Mouse (Mus musculus): Measurements from ENCODE around the gene Fam83e.

Gene Fam83e

DNA sequence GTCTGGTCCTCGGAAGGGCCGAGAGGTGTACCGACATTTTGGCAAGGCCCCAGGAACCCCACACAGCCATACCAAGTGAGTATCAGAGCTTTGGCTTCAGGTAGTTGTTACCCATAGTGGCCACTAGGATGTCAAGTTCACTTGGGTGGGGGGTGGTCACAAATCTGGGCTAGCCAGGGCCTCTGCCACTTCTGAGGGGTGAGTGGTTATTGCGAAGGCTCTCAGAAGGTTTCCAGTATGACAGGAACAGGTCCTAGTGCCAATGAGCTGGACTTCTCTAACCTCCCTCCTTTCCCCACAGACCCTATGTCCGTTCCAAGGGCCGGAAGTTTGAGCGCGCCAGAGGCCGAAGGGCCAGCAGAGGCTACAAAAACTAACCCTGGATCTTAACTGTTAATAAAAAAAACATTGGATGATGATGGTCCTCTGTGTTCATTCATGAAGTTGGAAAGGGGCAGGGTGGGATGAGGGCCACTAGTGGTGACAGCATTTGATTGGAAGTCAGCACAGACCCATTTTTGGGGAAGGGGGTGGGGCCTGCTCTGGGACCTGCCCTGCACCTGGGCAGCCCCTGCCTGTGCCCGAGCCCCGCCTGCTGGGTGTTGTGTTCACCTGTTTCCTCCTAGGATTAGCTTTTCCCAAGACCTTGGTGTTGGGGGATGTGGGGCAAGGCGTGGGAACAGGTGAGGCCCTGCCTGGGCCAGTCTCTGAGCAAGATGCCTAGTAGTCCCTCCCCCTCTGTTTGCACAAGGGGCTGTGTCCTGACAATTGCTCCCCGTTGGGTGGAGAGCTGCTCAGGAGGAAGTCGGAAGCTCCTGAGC is at the start of gene Fam83e:
TSS of gene Fam83e (plus strand) at position 800 of the 821 bp plus-strand sequence.
- DNase-seq (ENCODE audit: low spot score), result peak; percentile 9

DNA sequence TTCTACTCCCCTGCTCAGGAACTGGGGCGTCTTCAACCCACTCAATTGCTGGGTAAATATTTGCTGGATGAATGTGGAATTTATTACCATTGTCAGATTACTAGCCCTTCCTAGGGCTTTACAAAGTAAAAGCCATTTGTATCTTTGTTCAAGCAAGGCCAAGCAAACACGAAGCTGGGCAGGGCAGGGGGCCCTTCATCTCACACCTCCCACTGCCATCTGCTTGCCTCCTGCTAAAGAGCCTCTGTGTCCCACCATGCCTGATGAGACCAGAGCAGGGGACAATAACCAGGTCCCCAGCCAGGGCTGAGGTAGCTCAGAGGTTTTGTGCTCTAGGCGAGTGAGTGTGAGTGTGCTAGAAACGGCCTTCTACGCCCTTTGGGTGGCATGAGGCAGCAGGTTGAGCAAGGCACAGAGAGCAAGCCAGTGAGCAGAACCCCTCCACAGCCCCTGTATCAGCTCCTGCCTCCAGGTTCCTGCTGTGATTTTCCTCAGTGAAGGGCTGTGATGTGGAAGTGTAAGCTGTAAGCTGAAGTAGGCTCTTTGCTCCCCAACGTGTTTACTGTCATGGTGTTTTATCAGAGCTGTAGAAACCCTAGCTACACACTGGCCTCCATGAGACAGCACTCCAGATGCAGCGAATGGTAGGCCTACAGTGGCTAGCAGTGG is 43.3 kb upstream of the Fam83e start:
- no peak for DNase-seq (ENCODE audit: low spot score)

DNA sequence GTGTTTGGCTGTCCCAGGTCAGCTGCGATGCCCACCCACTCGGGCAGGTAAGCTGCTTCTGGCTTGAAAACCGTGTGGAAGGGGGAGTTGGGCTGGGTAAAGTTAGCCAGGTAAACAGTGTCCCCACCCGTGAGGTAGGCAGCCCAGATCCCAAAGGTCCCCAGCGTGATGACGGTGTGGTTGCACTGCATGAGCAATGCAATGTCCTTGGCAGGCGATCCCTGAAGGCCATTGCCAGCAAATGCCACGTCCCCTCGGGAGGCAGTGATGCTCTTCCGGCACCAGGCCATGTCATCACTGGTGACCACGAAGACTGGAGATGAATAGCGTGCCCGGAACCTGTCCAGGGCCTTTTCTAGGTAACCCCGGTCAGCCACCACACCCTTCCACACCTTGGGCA is 42.5 kb upstream of the Fam83e start:
- no peak for DNase-seq (ENCODE audit: low spot score)

DNA sequence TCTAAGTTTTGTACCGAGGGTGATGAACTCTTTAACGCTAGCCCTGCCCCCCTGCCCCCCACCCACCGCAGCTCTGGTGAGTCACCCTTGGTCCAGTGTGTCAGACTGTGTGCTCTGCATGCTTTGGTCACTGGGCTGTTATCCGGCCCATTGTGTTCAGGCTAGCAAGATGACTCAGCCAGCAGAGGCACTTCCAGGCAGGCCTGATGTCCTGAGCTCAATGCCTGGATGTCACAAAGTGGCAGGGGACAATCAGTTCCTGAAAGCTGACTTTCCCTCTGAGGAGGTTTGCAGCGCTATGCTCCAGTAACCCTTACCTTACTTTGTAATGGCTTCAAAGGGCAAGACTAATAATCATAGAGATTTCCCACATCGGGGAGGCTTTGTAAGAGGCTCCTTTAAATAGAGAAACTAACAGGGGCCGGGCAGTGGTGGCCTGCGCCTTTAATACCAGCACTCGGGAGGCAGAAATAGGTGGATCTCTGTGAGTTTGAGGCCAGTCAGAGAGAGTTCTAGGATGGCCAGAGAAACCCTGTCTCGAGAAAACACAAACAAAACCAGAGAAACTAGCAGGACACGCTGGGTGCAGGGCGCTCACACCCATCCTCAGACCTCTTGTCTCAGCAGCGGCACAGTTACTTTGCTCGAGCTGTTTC is 40.9 kb upstream of the Fam83e start:
- DNase-seq (ENCODE audit: low spot score), result no peak

DNA sequence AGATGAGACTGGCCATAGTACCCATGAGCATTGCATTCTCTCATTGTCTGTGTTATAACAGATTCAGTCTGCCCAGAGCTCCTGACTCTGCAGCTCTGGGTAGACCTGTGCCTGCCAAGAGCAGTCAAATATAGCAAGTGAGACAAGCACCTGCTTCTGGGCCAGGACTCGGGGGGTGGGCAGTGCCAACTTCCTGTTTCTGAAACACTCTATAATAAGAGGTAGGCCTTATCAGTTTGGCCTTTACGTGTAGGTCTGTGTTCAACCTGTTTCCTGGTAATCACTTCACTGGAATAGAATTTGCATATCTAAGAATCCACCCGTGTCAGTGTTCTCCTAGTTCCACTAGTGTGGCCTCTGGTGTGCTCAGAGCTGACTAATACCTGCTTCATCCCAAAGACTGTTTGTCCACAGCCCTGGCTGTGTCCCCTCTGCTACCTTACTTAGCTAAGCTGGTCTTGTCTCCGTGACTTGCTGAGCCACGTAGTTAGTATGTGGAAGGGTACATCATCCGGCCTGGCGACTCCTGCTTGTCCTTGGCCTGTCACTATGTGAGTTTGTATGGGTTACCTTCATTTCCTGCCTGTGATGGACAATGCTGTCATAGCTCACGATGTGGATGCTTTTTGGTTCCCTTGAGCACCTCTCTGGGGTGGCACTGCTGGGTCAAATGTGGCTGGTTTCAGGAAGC is 39.8 kb upstream of the Fam83e start:
- DNase-seq (ENCODE audit: low spot score), result no peak

DNA sequence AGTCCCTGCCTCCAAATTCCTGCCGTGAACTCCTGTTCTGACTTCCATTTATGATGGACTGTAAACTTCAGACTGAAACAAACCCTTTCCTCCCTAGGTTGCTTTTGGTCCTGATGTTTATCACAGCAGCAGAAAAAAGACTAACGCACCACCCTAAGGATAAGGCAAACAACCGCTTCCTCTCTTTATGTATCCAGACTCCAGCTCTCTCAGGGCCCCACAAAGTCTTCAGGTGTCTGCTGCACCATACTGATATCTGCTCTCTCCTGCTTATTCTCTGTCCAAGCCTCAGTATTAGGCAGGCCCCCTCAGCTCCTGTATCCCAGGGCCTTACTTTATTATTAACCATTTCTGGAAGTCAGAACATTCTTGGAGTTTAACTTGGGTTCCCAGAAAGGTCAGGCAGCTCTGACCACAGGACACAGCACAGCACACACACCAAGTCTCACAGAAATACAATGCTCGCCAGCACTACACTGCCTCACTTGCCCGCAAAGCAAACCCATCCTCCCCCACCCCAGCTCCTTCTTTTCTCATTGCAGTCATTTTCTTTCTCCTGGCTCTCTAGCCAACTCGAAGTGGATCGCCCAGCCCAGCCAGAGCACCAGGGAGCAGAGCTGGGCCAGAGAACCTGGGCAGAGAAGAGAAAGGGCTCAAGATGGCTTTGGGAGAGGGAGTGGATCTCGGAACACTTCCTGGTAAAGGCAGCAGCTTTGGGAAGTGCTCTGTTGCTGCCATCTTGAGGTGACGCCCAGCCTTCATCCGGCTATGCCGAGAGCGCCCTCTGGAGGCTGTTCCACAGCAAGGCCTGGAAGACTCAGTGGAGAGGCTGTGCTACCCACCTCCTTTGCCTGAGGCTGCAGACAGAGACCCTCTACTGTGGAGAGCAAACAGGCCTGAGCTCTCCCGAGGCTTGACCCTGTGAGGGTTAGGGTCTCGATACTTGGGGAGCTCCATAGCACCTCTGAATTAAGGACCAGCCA is 38.6 kb upstream of the Fam83e start:
- DNase-seq (ENCODE audit: low spot score), result no peak

DNA sequence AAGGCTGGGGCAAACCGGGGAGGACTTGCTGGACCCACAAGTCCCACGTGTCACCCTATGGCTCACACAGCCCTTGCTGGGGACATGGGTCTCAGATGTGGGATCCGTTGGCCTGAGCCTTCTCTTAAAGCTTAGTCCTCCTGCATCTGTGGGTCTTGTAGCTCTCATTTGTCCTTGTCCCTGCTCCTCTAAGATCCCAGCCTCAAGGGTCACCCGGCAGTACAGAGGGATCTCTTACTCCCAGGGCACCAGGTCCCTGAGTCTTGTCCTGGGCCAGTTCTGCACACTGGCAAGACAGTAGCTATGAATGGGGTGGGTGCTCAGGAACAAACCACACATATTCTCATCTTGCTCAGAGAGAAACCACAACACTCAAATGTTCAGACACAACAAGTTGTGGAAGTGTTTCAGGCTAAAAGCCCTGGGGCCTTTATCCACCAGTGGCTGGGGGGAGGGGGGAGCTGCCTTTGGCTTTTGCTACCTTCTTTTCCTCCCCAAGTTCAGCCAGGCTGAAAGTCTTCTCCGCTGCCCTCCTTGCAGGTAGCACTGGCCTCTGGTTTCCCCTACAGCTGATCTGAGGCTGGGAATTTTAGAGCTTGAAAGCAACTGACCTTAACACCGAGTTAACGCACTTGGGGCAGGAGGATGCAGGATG is 37.5 kb upstream of the Fam83e start, which contains the start of gene Ntn5:
TSS of gene Ntn5 (plus strand) at position 627 of the 655 bp plus-strand sequence.
- DNase-seq (ENCODE audit: low spot score), result no peak

DNA sequence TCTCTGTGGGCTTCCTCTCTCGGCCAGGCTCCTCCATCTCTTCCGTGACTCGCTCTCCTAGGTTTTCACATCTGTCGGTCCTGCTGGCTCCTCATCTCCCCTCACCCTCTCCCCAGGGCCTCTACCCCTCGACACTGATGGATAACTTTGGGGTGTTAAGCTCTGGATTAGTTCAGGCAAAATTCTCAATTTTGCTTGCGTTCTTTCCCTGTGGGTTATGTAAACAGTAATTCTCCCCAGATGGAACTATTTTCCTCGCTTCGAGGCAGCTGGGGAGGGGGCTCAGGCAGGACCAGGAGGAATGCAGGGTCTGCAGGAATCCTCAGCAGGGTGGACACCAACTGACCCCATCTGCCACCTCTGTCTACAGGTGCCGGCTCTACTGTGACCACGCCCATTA is 35.2 kb upstream of the Fam83e start:
- no peak for DNase-seq (ENCODE audit: low spot score)

DNA sequence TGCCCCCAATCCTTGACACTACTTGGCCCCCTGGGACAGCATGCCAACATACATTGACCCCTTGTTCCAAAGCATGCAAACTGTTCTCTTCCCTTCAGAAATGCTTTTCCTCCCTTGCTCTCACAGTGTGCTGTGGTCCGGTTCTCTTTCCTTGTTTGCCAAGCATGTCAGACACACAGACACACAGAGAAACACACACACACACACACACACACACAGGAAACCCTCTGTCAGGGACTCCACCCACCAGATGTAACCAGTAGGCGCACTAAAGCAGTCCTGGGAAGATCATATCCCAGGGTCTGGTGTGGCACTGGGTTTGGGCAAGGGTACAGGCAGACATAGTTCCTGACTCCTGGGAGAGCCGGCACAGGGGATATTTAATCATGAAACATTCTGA is 34.2 kb upstream of the Fam83e start:
- DNase-seq (ENCODE audit: low spot score), result no peak

DNA sequence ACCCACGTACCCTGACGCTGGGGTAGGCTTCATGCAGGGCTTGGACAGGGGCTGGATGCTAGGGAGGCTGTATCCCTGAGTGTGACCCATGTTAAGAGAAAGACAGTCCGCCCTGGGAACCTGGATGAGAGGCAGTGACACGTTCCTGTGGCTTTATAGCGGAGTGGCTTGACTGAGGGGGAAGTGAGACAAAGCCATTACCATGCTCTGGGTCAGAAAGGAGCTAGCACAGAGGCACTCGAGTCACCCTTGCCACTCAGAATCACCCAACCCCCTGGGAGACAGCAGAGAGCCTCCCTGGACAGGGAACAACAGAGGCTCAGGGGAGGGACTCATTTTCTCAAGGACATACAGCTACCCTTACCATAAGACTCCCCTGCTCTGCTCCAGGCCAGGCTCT is 31.9 kb upstream of the Fam83e start:
- no peak for DNase-seq (ENCODE audit: low spot score)

DNA sequence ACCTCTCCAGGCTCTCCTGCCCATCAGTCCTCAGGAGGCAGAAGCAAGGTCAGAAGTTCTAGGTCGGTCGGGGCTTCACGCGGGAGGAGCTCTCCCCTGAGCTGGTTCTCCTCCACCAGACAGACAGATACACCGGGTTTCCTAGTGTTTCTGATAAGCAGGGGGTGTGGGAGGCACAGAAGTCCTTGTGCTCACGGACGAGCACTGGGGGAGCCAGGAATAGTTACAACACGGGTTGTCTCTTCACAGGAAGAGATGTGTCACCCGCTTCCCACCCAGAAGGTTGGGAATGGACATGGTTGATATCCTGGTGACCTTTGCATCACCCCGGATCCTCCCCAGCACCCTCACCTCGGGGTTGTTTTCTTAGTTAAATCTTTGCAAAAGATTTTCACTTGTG is 31.2 kb upstream of the Fam83e start:
- DNase-seq (ENCODE audit: low spot score), result no peak

DNA sequence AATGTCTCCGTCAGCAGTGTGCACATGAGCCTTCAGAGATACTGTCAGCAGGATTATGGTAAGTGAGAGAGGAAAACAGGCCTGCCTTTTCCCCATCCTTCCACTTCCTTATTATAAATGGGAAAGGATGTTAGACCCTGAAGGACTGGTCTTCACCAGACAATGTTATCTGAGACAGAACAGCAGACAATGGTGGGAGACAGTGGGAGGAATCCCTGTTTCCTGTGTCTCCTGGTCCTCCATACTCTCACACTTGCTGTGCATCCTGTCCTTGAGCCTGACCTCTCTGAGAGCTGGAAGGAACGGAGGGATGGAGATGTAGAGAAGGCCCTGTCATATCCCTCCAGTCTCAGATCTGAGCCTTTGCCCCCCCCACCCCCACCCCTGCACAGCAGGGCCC is 28.6 kb upstream of the Fam83e start:
- DNase-seq (ENCODE audit: low spot score), result no peak

DNA sequence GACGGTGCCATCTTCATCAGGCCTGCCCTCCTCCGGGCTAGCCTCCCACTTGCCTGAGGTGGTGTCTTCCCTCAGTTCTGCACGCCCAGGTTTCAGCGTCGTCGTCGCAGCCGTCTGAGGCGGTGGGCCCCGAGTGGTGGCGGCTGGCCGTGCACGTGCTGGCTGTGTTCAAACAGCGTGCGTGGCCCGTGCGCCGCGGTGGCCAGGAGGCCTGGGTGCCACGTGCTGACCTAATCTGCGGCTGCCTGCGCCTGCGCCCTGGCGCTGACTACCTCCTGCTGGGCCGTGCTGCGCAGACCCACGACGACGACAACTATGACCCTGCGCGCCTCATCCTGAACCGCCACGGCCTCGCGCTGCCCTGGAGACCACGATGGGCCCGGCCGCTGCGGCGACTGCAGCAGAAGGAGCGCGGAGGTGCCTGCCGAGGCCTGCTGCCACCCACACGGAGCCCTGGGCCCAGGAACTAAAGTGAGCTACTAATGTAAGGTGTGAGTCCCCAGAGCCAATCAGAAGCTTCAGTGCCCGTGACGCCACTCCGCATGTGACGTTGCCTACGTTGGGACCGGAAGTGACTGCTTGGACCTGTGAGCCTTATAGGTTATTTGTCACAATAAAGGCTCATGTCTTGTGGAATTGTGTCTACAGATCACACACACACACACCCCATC is 27.0 kb upstream of the Fam83e start, which contains the start of gene Sec1:
TSS of gene Sec1 (minus strand) at position 482 of the 671 bp plus-strand sequence.
- DNase-seq (ENCODE audit: low spot score), result no peak

DNA sequence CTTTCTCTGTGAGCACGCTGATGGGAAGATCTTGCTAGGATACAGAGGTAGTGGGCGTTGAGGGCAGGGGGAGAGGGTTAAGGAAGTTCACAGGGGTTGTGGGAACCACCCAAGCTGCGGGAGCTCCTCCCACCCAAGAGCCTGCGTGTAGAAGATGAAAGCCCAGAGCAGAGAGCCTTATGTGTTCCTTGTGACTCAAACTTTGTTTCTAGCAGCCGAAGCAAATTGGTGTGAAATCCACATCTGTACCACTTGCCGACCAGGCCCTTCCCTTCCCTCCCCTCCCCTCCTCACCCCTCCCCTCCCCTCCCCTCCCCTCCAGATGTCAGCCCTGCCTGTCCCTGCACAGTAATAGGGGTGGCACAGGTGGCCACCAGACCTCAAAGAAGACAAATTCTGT is 25.9 kb upstream of the Fam83e start:
- DNase-seq (ENCODE audit: low spot score), result no peak

DNA sequence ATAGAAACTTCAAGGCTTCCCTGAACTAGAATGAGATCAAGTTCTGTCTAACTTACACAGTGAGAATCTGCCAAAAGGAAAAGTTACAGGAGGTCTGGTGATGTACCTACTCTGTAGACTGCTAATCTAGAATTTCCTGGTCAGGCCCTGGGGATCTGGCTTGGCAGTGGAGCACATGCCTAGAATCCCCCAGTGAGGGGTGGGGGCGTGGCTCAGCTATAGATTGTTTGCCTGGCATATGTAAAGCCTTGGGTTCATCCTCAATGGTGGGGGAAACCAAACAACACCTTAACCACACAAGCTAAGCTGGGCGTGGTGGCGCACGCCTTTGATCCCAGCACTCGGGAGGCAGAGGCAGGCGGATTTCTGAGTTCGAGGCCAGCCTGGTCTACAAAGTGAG is 23.1 kb upstream of the Fam83e start:
- DNase-seq (ENCODE audit: low spot score), result no peak

DNA sequence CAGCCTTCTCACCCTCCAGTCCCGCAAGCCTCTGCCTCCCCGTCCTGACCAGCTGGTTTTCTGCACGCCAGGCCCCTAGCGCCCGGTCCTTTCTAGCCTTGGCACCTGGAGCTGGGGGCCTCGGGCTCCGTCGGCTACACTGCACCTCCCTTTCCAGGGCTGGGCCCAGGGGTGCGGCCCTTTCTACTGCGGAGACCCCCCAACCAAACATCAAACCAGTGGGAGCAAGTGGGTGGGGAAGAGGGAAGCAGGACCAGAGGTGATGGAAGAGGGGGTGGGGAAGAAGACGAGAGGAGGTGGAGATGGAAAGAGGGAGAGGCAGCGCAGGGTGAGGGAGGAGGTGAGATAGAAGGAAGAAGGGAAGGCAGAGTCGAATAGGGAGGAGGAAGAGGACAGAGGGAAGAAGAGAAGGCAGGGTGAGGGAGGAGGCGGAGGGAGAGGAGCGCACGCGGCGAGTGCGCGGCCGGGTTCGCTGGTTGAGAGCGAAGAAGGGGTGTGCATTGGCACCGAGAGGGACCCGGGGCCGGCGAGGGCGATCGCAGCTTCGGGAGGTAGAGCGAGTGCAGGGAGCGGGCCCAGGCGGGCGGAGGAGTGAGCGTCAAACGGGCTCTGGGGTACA is 21.4 kb upstream of the Fam83e start, which contains the start of gene Car11:
TSS of gene Car11 (plus strand) at position 321 of the 619 bp plus-strand sequence.
- no peak for DNase-seq (ENCODE audit: low spot score)

DNA sequence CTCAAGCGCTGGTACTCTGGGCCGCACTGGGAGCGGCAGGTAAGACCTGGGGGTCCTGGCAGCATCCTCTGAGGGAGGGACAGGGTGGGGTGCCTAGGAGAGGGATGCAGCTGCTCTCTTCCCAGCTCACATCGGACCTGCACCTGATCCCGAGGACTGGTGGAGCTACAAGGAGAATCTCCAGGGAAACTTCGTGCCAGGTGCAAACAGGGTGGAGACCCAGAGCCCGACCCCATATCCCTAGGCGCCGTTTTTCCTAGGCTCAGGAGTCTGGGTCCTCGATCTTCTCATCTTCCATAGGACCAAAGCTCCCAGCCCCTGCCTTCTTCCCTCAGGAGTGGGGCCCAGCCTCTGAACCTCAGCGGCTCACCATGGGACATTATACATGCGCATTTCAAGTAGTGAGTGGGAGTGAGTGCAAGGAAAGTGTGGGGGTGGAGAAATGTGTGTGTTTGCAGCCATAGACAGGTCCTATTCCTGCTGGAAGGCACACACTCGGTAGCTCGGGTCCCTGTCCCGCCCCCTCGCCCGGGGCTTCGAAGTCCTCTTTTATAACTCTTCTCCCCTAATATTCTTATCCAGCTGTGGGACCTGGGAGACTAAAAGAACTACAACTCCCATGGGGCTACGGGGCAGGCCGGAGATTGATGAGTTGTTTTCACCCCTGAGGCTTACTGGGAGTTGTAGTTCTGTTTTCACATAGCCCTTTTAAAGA is 20.6 kb upstream of the Fam83e start:
- DNase-seq (ENCODE audit: low spot score), result no peak

DNA sequence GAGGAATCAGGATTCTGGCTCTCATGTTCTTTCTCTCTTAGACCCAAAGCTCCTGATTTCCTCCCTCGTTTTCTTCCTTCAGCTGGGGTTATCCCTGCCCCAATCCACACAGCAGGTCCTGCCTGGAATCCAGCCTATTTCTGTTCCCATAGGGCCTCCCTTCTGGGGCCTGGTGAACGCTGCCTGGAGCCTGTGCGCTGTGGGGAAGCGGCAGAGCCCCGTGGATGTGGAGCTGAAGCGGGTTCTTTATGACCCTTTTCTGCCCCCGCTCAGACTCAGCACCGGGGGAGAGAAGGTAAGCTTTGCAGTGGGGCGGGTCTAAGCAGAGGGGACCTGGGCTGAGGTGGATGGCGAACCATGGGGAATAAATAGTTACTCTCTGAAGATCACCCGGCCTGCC is 19.9 kb upstream of the Fam83e start:
- DNase-seq (ENCODE audit: low spot score), result no peak

DNA sequence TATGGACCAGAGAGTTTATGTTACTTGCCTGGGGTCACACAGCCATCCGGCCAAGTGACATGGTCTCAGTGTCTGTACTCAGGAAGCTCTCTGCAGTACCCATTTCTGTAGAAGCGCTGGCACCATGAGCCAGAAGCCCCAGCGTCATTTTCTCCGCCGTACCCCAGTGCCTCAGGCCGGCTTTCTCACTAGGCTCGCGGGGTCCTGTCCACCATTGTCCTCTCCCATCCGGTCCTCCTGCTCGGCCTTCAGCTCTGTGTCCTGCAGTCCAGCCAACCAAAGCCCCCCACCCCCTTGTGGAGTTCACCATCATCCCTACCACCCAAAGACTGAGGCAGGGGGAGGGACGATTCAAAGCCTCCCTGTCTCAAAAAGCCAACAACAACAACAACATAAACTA is 19.4 kb upstream of the Fam83e start:
- no peak for DNase-seq (ENCODE audit: low spot score)

All from urinary bladder, postnatal 10 days (tissue).